Mouse (Mus musculus): ENCODE results near the gene Tmem217.
"Not testable (repeated sequence)": the region's sequence is repeated elsewhere in the genome, so short reads cannot be mapped to it uniquely, and the experiment has no call there.

The Tmem217 gene

GRCm38 (mm10) chr17:29548494-29548893 lies 3.7 kb downstream of the Tmem217 start:
- no peak for DNase-seq

DNA sequence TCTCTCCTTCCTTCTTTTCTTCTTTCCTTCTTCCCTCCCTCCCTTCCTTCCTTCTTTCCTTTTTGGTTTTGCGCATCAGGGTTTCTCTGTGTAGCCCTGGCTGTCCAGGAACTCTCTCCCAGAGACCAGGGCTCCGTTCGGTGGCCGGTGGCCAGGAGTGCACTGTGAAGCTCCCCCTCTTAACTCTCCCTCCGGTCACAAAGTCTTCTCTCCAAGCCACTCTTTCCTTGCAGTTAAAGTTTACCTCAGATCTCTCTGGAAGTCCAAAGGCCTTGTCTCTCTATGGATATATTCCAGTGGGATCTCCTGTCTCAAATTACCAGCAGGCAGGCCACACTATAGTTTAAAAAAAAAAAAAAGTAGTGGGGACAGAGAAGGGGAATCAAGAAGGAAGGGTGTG lies 6.9 kb downstream of the Tmem217 start:
- DNase-seq: no peak

GRCm38 (mm10) chr17:29544064-29544463 lies 8.1 kb downstream of the Tmem217 start:
- no peak for DNase-seq

- DNase-seq: no peak
These were observed 9.1 kb downstream of the Tmem217 start for GRCm38 (mm10) chr17:29542831-29543690.

DNA sequence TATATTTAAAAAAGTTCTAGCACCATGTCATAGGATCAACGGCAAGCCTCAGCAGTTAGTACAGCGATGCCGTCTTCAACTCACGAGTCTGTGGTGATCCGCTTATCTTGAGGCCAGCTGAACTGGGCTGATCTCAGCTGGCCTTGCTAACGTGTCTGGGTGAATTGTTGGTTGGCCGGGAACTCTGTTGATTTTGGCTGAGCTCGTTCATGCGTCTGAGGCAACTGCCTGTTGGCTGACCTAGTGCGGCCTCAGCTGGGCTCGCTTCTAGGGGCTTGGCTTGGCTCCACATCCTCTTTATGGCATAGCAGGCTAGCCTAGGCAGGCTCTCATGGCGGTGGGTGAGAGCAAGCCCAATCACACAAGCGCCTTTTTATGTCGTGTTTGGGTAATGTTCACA lies 10.8 kb downstream of the Tmem217 start:
- no peak for DNase-seq

- no peak for DNase-seq
These were observed 11.8 kb downstream of the Tmem217 start for GRCm38 (mm10) chr17:29540426-29540825.

DNA sequence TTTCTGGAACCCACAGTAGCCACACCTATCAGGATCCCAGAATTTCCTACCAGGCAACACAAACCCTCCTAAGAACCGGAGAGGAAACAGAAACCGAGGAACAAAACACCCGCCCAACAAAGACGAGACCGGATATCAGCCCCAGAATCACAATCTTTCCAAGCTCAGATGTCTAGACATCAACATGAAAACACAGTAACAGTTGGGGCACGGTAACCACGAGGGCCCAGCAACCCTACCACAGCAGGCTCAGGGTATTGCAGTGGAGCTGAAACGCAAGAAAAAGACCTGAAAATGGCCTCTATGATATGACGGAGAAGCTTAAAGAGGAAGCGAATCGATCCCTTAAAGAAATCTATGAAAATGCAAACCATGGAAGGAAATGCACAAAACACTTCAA lies 18.3 kb downstream of the Tmem217 start:
- DNase-seq: no peak

- DNase-seq: peak; percentile 67 to 79
These were observed 20.3 kb downstream of the Tmem217 start for GRCm38 (mm10) chr17:29531757-29532384.

GRCm38 (mm10) chr17:29531278-29531677 lies 20.9 kb downstream of the Tmem217 start:
- no peak for DNase-seq

GRCm38 (mm10) chr17:29530508-29530907 lies 21.7 kb downstream of the Tmem217 start:
- no peak for DNase-seq

GRCm38 (mm10) chr17:29528568-29529187 lies 23.5 kb downstream of the Tmem217 start:
- DNase-seq: no peak

- DNase-seq: no peak
These were observed 26.6 kb downstream of the Tmem217 start for GRCm38 (mm10) chr17:29525613-29526012.

GRCm38 (mm10) chr17:29519731-29520130 lies 32.5 kb downstream of the Tmem217 start:
- no peak for DNase-seq

DNA sequence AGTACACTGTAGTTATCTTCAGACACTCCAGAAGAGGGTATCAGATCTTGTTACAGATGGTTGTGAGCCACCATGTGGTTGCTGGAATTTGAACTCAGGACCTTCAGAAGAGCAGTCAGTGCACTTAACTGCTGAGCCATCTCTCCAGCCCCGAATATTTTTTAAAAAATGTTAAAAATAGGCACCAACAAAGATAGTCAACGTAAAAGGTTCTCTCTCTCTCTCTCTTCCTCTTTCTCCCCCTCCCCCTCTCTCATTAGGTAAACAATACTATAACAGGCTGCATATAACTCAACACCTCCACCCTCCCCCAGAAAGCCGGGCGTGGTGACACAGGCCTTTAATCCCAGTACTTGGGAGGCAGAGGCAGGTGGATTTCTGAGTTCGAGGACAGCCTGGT lies 33.5 kb downstream of the Tmem217 start:
- not testable (repeated sequence) for DNase-seq

DNA sequence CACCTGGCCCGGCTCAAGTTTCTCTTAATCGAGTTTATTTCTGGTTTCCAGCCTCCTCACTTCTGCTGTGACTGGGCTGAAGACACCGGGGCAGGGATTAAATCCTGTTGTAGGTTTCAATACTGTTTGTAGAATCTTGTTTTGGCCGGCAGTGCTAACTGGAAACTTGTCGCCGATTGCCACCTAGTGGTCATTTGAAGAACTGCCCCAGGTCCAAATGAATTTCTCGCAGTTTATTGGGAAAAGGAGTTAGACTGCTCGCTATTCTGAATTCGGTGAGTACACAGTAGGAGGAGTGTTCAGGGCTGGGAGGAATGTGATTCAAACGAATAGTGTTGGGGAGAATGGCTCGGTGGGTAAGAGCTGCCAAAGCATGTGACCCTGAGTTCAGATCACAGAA lies 37.8 kb downstream of the Tmem217 start:
- DNase-seq: peak; percentile 39 to 53

GRCm38 (mm10) chr17:29513044-29513730 lies 39.0 kb downstream of the Tmem217 start:
- DNase-seq: peak; percentile 49 to 59

- DNase-seq: no peak
These were observed 41.5 kb downstream of the Tmem217 start for GRCm38 (mm10) chr17:29510691-29511090.

DNA sequence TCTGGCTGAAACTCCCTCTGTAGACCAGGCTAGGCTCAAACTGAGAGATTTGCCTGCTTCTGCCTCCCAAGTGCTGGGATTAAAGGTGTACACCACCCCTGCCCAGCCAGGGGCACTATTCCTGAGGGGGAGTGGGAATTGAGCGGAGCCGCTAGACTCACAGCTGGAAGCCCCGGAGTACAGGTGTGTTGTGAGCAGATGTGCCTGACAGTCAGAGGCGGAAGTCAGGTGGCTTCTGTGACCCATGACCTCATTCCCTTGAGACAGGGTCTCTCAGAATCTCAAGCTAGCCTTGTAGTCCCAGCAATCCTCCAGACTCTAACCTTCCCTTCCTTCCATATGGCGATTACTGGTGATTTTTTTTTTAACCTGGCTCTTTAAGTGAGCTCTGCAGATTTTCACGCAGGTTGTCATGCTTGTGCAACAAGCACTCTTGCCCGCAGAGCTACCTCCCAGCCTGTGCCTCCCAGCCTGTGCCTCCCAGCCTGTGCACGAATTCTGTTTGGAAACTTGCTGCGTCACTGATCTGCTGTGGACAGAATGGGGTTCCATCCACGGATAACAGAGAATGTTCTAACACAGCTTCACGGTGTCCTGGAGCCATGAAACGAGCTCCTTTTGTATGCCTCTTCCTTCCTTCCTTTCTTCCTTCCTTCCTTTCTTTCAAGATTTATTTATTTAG lies 43.1 kb downstream of the Tmem217 start:
- DNase-seq: no peak

- no peak for DNase-seq
These were observed 48.5 kb downstream of the Tmem217 start for GRCm38 (mm10) chr17:29503700-29504099.

GRCm38 (mm10) chr17:29502669-29503665 lies 49.2 kb downstream of the Tmem217 start:
- no peak for DNase-seq

GRCm38 (mm10) chr17:29502005-29502668 lies 50.0 kb downstream of the Tmem217 start:
- no peak for DNase-seq
